Mouse (Mus musculus): ENCODE data around the gene Kcnk4.

The Kcnk4 gene

DNA sequence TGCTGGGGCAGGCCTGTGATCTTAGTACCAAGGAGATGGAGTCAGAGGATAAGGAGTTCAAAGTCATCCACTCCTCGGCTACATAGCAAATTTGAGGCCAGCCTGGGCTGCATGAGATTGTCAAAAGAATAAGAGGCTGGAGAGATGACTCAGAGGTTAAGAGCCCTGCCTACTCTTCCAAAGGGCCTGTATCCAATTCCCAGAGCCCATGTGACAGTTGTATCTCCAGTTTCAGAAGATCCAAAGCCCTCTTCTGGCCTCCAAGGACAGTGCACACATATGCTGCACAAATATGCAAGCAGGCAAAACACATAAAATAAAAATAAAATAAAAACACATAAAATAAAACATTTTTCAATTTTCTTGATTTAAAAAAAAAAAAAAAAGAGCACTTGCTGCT lies 60.1 kb downstream of the Kcnk4 start:
- DNase-seq = no peak

Data from lung, adult 18-20 months (tissue).